In genomic region chr5:113335732-113336131, GRCm38 (mm10) we compare ENCODE assay signal across 8 mouse cellular contexts. TPM values are rescaled to one million over a fixed set of nuclear protein-coding genes. Genes with fewer than 3 reads are reported as not detected.
A peak's percentile ranks its signal among the peaks of the same experiment; 100 is the strongest.
DNase-seq lines count a peak whose midpoint lies in the region; ATAC-seq and TF ChIP-seq lines count a peak whose summit lies in the region.

No protein-coding gene starts in this region.

- no peaks in the 10 kb centered on the region for H3K36me3 ChIP-seq in kidney, embryonic 15.5 days
- H3K36me3 ChIP-seq in forebrain, embryonic 10.5 days (replicated peaks) = no peaks in the 10 kb centered on the region
- H3K36me3 ChIP-seq in hindbrain, postnatal 0 days (ENCODE audit: insufficient read depth, low read length) = no peaks in the 10 kb centered on the region
- no peaks in the 10 kb centered on the region for H3K36me3 ChIP-seq in neural tube, embryonic 14.5 days (ENCODE audit: control insufficient read depth, insufficient read depth, low read length)

- no peak overlapping the region for H3K27ac ChIP-seq in kidney, embryonic 15.5 days
- no peak overlapping the region for H3K27ac ChIP-seq in forebrain, embryonic 10.5 days
- no peak overlapping the region for H3K27ac ChIP-seq in hindbrain, postnatal 0 days
- no peak overlapping the region for H3K27ac ChIP-seq in neural tube, embryonic 14.5 days (ENCODE audit: low read depth, low read length)

- DNase-seq in kidney, adult 11 months = no peak
- DNase-seq in forebrain, embryonic 10.5 days (ENCODE audit: extremely low spot score, low spot score) = peak; percentile 32
- no peak for DNase-seq in hindbrain, postnatal 0 days (ENCODE audit: low spot score)
- DNase-seq in urinary bladder, postnatal 14 days (ENCODE audit: low spot score) = no peak
- no peak for DNase-seq in urinary bladder, adult 18-20 months (ENCODE audit: low spot score in 2 of 2)

- H3K9ac ChIP-seq in kidney, embryonic 15.5 days = no peak overlapping the region
- no peak overlapping the region for H3K9ac ChIP-seq in hindbrain, postnatal 0 days (replicated peaks; ENCODE audit: low read length)
- H3K9ac ChIP-seq in neural tube, embryonic 14.5 days (replicated peaks; ENCODE audit: low read depth, low read length) = no peak overlapping the region; the same call in 1 of the 2 replicates

- no peaks in the 10 kb centered on the region for H3K9me3 ChIP-seq in kidney, embryonic 15.5 days (replicated peaks)
- H3K9me3 ChIP-seq in forebrain, embryonic 10.5 days = peaks cover 4% of the 10 kb centered on the region; the same call in 1 of the 2 replicates
- H3K9me3 ChIP-seq in hindbrain, postnatal 0 days (ENCODE audit: low read length) = no peaks in the 10 kb centered on the region
- H3K9me3 ChIP-seq in neural tube, embryonic 14.5 days (ENCODE audit: control insufficient read depth, low read length) = no peaks in the 10 kb centered on the region

- peak overlapping the region; percentile 30 for H3K4me3 ChIP-seq in kidney, embryonic 15.5 days (replicated peaks)
- H3K4me3 ChIP-seq in forebrain, embryonic 10.5 days = peak overlapping the region; percentile 46
- peak overlapping the region; percentile 7; the same call in 1 of the 2 replicates for H3K4me3 ChIP-seq in hindbrain, postnatal 0 days (ENCODE audit: low read length)
- no peak overlapping the region for H3K4me3 ChIP-seq in neural tube, embryonic 14.5 days (ENCODE audit: low read depth, low read length)

- peaks cover 32% of the 10 kb centered on the region for H3K4me1 ChIP-seq in kidney, embryonic 15.5 days
- peaks cover 23% of the 10 kb centered on the region for H3K4me1 ChIP-seq in forebrain, embryonic 10.5 days
- peaks cover 3% of the 10 kb centered on the region; the same call in 1 of the 2 replicates for H3K4me1 ChIP-seq in hindbrain, postnatal 0 days (ENCODE audit: insufficient read depth, low read length)
- peaks cover 4% of the 10 kb centered on the region; the same call in 1 of the 2 replicates for H3K4me1 ChIP-seq in neural tube, embryonic 14.5 days (ENCODE audit: control insufficient read depth, insufficient read depth, low read length)

- no peak for ATAC-seq in kidney, embryonic 15.5 days (replicated peaks; ENCODE audit: low FRiP score)
- no peak for ATAC-seq in hindbrain, postnatal 0 days
- no peak for ATAC-seq in neural tube, embryonic 14.5 days (ENCODE audit: low read depth)
- no peak for ATAC-seq in activated CD4-positive, CD25-positive, alpha-beta regulatory T cell, adult 4 months

- TF ChIP-seq CTCF in hindbrain, postnatal 0 days (IDR thresholded peaks at IDR 0.05; ENCODE audit: low read depth) = no peak

- WGBS in kidney, embryonic 15.5 days = 2% methylated on average over 17 of the region's 17 CpGs
- 1% methylated on average over 17 of the region's 17 CpGs for WGBS in forebrain, embryonic 10.5 days
- WGBS in hindbrain, postnatal 0 days = 3% methylated on average over 17 of the region's 17 CpGs
- WGBS in neural tube, embryonic 14.5 days = 1% methylated on average over 16 of the region's 17 CpGs

- H3K4me2 ChIP-seq in kidney, embryonic 15.5 days = peak overlapping the region; percentile 61
- peak overlapping the region; percentile 41 for H3K4me2 ChIP-seq in hindbrain, postnatal 0 days (ENCODE audit: low read depth, low read length)
- peak overlapping the region; percentile 20; the same call in 1 of the 2 replicates for H3K4me2 ChIP-seq in neural tube, embryonic 14.5 days (ENCODE audit: low read depth, low read length)

- peaks cover 73% of the 10 kb centered on the region for H3K27me3 ChIP-seq in kidney, embryonic 15.5 days
- peaks cover 83% of the 10 kb centered on the region for H3K27me3 ChIP-seq in forebrain, embryonic 10.5 days (ENCODE audit: poor library complexity, severe bottlenecking)
- peaks cover 35% of the 10 kb centered on the region for H3K27me3 ChIP-seq in hindbrain, postnatal 0 days (ENCODE audit: insufficient read depth, low read length)
- peaks cover 19% of the 10 kb centered on the region for H3K27me3 ChIP-seq in neural tube, embryonic 14.5 days (ENCODE audit: control insufficient read depth, insufficient read depth, low read length)

RNA-seq across cellular contexts. Expression of gene Aym1, which starts 21.4 kb away (rescaled TPM):
- polyA plus RNA-seq in kidney, embryonic 15.5 days (2015; fragmentation: Nextera tagmentation; extraction: Ambion mirVana) = not detected in 2 replicates
- polyA plus RNA-seq in forebrain, embryonic 10.5 days (2016; fragmentation: Nextera tagmentation; extraction: Ambion mirVana) = not detected in 2 replicates
- not detected in 2 replicates for total RNA-seq in hindbrain, postnatal 0 days (2014; rRNA removed)
- polyA plus RNA-seq in hindbrain, postnatal 0 days (2015; fragmentation: Nextera tagmentation; extraction: Ambion mirVana) = not detected in 2 replicates
- polyA plus RNA-seq in neural tube, embryonic 14.5 days (2014; fragmentation: Nextera tagmentation; extraction: Ambion mirVana) = not detected in 2 replicates
- not detected for polyA plus RNA-seq in activated CD4-positive, CD25-positive, alpha-beta regulatory T cell, adult 4 months (2017; shearing (Covaris generic))

RNA-seq across cellular contexts. Expression of gene Sgsm1, which starts 25.1 kb away (rescaled TPM):
- polyA plus RNA-seq in kidney, embryonic 15.5 days (2015; fragmentation: Nextera tagmentation; extraction: Ambion mirVana) = 6.3 and 6.4 TPM in 2 replicates
- polyA plus RNA-seq in forebrain, embryonic 10.5 days (2016; fragmentation: Nextera tagmentation; extraction: Ambion mirVana) = 15.5 and 18.2 TPM in 2 replicates
- 33.4 and 43.4 TPM in 2 replicates for total RNA-seq in hindbrain, postnatal 0 days (2014; rRNA removed)
- polyA plus RNA-seq in hindbrain, postnatal 0 days (2015; fragmentation: Nextera tagmentation; extraction: Ambion mirVana) = 13.8 and 15.2 TPM in 2 replicates
- 15.3 and 17.0 TPM in 2 replicates for polyA plus RNA-seq in neural tube, embryonic 14.5 days (2014; fragmentation: Nextera tagmentation; extraction: Ambion mirVana)
- polyA plus RNA-seq in activated CD4-positive, CD25-positive, alpha-beta regulatory T cell, adult 4 months (2017; shearing (Covaris generic)) = not detected
